Mouse (Mus musculus) bone marrow, adult 2 months (tissue): ENCODE measurements around the gene Mapkapk3.

ENCODE experiments used
- CTCF ChIP-seq: fragments of 200-500 bp; IDR thresholded peaks from 2 replicates; pipeline ENCODE4 v1.5.1; 2011; ENCODE audit warnings: low read length, control low read depth; ENCODE audit not compliant: control insufficient read depth, insufficient read depth
- POLR2A ChIP-seq: fragments of 200-500 bp; IDR thresholded peaks from 2 replicates; pipeline ENCODE4 v1.6.1; 2011; ENCODE audit warnings: low read depth, mild to moderate bottlenecking, control low read depth, low read length, borderline replicate concordance; ENCODE audit not compliant: control insufficient read depth

- no peak for TF ChIP-seq POLR2A
- TF ChIP-seq CTCF: no peak
Observed at GRCm38 (mm10) chr9:107315791-107316190, 26.1 kb upstream of the Mapkapk3 start.
